Mouse (Mus musculus) erythroblast, embryonic 14.5 days (primary cell): ENCODE data around the gene Lancl3.

Source experiments
- GATA1 ChIP-seq: IDR thresholded peaks from 2 replicates; pipeline ENCODE4 v1.6.1; 2012; ENCODE audit warnings: low read length, inconsistent platforms, mixed read lengths
- TAL1 ChIP-seq: IDR thresholded peaks from 3 replicates; pipeline ENCODE4 v1.6.1; 2012; ENCODE audit warnings: low read length, inconsistent platforms, mixed read lengths

DNA sequence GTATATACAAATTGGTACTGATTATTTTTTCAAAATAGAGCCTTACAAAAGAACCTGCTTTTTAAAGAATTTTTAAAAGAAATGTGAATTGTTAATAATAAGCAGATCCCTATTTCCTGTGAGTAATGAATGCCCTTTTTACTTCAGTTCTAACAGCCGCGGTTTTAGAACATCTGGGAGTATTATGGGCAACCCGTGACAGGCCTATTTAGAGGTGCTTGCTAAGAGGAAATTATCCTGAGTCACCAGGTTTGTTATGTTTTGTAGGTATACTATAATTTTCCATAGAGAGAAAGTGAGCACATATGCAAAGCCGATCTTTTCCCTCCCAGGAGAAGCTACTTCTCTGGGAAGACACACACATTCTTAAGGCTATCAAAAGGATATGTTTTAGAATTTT lies 22.0 kb downstream of the Lancl3 start:
- no peak for TF ChIP-seq GATA1
- TF ChIP-seq TAL1, result no peak
